Mouse (Mus musculus): ENCODE measurements around the gene Ppp4r1. TPM values are rescaled to one million over a fixed set of nuclear protein-coding genes. Genes with fewer than 3 reads are reported as not detected.

Ppp4r1 gene
- total RNA-seq, 4 experiments from 2014 or later, result 35.6 to 40.9 (median 37.7) TPM

Other genes starting within 250 kb of the Ppp4r1 start
- gene Tmem232, start 241.8 kb upstream of the Ppp4r1 start, total RNA-seq (2022), result 1 to 10 TPM in 3 of 4 experiments, under 1 TPM in 1; 0.82 to 1.6 (median 1.3) TPM
- gene Vapa, start 169.0 kb upstream of the Ppp4r1 start, total RNA-seq (2022), result 100 to 1,000 TPM; 115 to 138 (median 124) TPM
- not detected for gene Txndc2, start 140.4 kb upstream of the Ppp4r1 start, total RNA-seq (2022)
- gene Rab31, start 9.8 kb upstream of the Ppp4r1 start, total RNA-seq (2022), result 10 to 100 TPM; 47.3 to 61.1 (median 52.1) TPM
- 10 to 100 TPM; 52.9 to 66.9 (median 57.4) TPM for gene Ralbp1, start 103.2 kb downstream of the Ppp4r1 start, total RNA-seq (2022)
- gene Twsg1, start 168.7 kb downstream of the Ppp4r1 start, total RNA-seq (2022), result 10 to 100 TPM; 28.9 to 40.8 (median 31.2) TPM

All from layer of hippocampus, adult 8-10 months (tissue).